Mouse (Mus musculus): ENCODE measurements around the gene Nsmce3.

Gene Nsmce3

DNA sequence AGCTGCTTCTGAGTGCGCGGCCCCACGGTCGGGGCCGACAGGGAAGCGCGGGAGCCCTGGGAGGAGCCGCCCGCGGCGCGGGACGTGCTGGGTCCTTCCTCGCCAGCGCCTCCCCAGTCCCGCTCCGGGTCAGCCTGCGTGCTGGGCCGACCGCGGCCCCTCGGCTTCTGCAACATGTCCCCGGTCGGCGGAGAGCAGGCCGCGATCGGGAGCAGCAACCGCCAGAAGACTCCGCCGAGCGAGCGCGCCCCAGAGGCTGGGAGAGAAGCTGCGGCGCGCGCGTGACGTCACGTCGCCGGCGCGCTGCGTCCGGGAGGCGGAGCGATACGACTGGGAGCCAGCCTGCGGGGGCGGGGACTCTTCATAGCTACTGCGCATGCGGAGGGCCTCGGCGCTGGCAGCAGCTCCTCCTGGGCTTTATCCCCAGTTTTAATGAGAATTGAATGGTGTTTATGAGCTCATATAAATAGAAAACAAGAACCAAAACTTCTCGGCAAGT, at the start of gene Nsmce3:
Gene Nsmce3, minus strand, starts transcription at position 255 of the 499 bp plus-strand sequence.
- peak; percentile 97 for DNase-seq (ENCODE audit: low read depth, low spot score)

DNA sequence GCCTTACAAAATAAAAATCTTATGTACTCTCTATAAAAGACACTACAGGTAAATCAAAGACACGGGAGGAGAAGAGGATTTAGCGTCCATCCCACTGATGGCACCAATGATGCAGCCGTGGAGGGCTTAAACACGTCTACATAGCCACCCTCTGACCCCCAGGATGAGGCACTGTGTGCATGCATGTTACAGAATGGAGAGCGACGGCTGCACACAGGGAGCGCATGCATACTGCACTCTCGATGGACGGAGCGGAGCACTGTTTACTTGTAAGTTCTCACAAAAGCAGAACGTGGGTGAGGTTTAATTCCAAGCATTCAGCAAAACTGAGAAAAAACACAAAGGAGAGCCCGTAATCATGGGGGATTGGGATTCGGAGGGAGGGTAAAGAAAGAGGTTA, 48.4 kb upstream of the Nsmce3 start:
- DNase-seq (ENCODE audit: low read depth, low spot score), result no peak

GRCm38 (mm10) chr7:64920735-64921134, 47.9 kb upstream of the Nsmce3 start:
- DNase-seq (ENCODE audit: low read depth, low spot score), result no peak

DNA sequence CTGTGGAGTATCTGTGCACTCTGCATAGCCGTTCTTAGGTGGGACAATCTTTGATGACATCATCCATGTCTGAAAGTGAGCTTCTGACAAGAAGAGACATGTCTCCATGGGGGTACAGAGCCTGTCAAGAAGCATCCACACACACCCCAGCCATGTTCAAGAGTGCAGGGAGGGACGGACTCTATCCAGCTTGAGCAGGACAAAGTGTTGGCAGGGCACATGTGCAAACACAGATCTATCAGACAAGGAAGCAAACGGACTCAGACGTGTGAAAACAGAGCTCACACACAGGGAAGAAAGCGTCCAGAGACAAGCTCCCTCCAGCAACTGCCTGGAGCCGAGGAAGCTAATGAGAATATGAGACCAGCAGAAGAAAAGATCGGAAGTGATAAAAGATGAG, 43.9 kb upstream of the Nsmce3 start:
- no peak for DNase-seq (ENCODE audit: low read depth, low spot score)

GRCm38 (mm10) chr7:64915121-64915520, 42.3 kb upstream of the Nsmce3 start:
- no peak for DNase-seq (ENCODE audit: low read depth, low spot score)

DNA sequence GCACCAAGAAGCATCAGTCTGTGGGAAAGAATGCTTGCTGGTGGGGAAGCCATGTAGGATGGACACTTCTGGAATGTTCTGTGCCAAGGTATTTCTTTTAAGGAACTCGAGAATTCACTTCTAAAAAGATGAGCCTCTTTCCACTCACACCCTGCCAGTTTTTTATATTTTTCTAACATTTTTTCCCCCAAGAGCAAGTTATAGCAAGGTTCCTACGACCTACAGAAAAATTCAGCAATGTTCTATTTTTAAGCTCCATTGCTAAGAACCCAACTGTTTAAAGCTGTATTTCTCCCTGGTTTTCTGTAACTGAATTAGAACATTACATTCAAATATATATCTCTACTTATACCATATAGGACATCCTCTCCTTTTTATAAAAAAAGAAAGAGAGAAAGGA, 39.1 kb upstream of the Nsmce3 start:
- no peak for DNase-seq (ENCODE audit: low read depth, low spot score)

DNA sequence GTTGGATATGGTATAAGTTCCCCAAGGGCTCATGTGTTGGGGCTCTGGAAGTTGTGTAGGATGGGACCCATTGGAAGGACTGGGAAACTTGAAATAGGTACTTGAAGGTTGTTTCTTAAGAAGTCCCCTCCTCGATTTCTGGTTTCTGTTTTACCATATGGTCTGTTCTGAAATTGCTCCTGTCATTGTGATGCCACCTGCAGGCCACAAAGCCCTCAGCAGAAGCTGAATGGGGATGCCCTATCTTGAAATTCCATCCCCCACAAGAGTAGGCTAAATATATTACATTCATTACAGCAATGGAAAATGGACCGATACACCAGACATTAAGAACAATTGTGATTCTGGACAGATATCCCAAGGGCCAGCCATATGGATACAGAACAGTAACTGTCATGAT, 37.4 kb upstream of the Nsmce3 start:
- DNase-seq (ENCODE audit: low read depth, low spot score), result no peak

DNA sequence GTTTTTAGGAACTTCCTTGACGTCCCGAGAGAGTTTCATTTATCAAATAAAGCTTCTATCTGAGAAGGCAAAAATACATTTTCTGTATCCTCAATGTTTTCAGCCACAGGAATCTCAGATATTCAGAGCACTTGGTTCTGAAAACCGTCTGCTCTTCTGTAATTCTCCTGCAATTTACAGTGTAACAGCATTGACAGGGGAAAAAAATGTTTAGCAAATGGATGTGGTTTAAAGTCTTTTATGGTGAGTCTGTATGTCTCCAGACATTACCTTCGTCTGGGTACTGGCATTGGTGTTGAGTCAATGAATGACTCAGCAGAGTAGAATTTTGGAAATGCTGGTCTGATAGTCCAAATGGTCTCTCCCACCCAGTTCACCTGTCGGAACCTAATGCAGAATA, 34.2 kb upstream of the Nsmce3 start:
- DNase-seq (ENCODE audit: low read depth, low spot score), result no peak

GRCm38 (mm10) chr7:64905506-64905905, 32.7 kb upstream of the Nsmce3 start:
- DNase-seq (ENCODE audit: low read depth, low spot score), result no peak

DNA sequence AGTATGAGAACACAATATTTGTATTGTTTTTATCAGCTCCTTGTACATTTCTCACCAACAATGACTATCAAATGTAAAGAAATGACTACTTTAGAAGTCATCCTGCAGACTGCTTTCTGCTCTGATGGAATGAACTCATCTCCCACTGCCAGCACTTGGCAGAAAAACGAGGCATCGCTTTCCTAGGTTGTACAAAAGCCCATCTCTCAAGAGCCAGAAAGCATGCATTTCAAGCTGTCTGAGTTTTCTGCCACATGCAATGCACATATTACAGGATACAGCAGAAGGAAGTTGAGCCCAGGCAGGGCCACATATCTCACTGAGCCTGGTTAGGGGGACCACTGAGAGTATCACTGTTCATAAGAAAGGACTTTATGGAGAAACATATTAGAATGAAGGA, 27.5 kb upstream of the Nsmce3 start:
- no peak for DNase-seq (ENCODE audit: low read depth, low spot score)

GRCm38 (mm10) chr7:64896587-64896986, 23.8 kb upstream of the Nsmce3 start:
- no peak for DNase-seq (ENCODE audit: low read depth, low spot score)

DNA sequence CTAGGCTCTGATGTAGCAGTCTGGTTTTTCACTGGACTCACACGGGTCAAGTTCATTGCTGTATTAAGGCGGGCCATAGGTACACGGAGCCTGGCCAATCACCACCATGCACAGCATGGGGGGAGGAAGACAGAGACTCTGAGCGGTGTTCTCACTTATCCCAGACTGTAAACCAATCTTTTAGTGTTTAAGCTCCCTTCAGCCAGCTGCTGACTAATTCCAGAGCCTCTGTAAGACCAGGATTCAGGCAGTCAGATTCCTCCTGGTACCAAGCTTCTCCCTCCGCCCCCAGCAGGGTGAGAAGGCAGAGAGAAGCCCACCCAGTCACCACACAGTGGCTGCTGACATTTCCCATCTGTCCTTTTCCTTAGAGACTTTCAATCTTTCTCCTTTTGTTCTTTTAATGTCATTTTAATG, 22.9 kb upstream of the Nsmce3 start:
- peak; percentile 23 for DNase-seq (ENCODE audit: low read depth, low spot score)

DNA sequence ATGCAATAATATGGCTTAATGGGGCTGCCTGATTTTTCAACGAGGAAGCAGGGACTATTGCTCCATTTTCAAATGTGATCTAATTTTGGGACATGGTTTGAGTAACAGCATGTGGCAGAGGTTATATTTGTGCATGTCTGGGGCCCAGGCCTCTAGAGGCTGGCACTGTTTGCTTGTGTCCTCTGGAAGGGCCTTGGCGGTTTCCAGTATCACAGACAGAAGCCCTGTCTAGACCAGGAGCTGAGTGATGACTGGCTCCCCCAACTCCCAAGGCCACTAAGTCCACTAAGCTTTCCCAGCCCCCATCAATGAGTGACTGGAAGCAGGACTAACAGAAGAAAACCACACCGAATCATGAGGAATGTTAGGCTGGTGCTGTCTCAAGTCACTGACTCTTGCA, 18.3 kb upstream of the Nsmce3 start:
- peak; percentile 15 for DNase-seq (ENCODE audit: low read depth, low spot score)

- no peak for DNase-seq (ENCODE audit: low read depth, low spot score)
Observed at GRCm38 (mm10) chr7:64889919-64890318, 17.1 kb upstream of the Nsmce3 start.

DNA sequence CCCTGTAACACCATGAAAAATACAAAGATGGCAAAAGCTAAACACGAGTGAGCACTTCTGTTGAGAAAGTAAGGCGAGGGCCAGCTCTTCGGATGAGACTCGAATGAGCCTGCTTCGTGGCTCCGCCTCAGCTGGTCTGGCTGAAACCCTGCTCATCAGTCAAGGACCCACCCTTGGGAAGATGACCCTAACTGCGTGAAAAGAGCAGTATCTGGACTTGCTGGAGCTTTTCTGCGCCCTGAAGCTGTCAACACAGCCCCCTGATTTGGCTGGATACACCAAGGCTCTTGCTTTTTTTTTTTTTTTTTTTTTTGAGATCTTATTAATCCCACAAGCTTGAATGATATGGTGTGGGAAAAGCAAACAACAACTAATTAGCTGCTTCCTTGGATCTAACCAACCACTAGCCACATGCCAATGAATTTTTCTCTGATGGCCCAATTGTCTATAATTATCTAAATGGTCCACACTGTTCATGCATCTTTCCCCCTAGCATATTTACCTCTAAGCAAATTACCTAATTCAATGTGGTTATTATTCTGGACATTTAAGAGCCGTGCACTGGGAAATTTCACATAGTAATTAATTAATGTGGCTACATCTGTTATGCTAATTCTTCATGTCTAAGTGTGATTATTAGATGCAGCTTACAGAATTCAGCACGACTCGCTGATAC, 11.5 kb upstream of the Nsmce3 start:
- DNase-seq (ENCODE audit: low read depth, low spot score), result no peak

DNA sequence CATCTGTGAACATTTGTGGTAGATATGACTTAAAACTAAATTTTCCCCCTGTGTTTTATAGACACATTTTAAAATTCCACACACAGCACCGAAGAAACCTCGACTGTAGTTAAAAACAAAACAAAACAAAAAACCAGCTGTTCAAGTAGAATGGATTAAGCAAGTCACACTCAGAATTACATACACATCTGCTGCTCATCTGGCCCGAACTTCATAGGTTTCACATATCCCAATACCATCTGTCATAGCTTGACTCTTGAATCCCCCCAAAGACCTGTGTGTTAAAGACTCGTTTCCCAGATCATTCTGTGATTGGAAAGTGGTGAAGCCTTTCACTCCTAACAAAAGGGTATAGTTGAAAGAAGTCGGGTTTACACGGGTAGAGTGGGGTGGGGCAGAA, 9.4 kb upstream of the Nsmce3 start:
- DNase-seq (ENCODE audit: low read depth, low spot score), result peak; percentile 8

GRCm38 (mm10) chr7:64881387-64881786, 8.6 kb upstream of the Nsmce3 start:
- DNase-seq (ENCODE audit: low read depth, low spot score), result no peak

DNA sequence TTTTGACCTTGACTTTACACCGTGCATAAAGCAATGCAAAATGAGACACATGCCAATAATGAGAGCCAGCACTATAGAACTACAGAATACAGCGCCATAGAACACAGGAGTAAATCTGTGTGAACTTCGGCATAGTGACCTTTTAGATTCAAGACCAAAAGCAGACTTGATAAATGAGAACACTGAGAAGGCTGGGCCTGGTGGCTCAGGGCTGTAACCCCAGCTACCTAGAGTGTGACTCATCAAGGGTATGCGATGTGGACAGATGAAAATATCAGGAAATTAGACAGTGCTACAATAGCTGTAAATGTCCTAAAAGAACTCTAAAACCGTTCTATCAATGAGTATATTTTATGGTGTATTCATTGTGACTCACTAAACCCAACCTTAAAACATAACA, 7.6 kb upstream of the Nsmce3 start:
- DNase-seq (ENCODE audit: low read depth, low spot score), result no peak

DNA sequence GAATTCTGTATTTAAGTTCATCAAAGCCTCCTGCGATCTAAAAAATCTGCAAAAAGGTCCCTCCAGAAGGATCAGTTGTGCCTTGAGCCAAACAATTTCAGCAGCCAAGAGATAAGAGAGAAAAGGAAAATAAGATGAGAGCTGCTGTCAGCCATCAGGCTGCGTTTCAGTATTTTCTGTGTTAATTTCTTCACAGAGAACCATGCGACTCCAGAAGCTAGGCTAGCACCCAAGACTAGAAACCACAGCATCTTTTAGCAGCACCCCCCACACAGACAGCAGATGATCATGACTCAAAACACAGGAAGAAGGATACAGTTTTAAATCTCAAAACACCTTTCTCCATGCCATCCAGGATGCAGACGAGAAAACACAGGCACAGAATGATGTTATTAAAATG, 2.1 kb upstream of the Nsmce3 start:
- no peak for DNase-seq (ENCODE audit: low read depth, low spot score)

DNA sequence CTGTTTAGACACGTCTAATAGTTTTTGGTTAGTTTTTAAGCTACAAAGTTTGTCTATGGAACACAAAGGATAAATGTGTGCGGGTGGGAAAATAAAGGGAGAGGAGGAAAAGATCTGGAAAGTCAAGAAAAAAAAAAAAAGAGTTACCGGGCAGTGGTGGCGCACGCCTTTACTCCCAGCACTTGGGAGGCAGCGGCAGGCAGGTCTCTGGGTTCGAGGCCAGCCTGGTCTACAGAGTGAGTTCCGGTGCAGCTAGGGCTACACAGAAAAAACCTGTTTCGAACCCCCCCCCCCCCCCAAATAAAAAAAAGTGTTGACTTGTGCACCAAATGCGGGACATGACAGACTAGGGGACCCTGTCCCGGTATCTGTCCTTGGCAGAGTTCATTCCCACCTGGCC, 469 bp upstream of the Nsmce3 start:
- DNase-seq (ENCODE audit: low read depth, low spot score), result no peak

GRCm38 (mm10) chr7:64871987-64872742, 632 bp downstream of the Nsmce3 start:
- peak; percentile 14 for DNase-seq (ENCODE audit: low read depth, low spot score)

- DNase-seq (ENCODE audit: low read depth, low spot score), result no peak
Observed at GRCm38 (mm10) chr7:64869549-64870065, 3.2 kb downstream of the Nsmce3 start.

DNA sequence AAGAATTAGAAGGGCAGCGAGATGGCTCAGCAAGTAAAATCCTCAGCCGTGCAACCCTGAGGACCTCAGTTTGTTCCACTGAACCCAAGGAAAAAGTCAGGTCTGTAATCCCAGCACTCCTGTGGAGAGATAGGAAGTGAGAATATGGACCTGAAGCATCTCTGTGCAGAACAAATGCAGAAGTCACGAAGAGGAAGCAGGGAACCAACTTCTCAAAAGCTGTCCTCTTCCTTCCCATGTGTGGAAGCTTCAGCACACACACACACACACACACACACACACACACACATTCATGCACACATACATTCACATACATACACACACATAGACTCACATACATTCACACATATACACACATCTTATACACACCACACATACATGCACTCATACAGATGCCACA, 9.3 kb downstream of the Nsmce3 start:
- DNase-seq (ENCODE audit: low read depth, low spot score), result no peak

Measured in mesoderm, embryonic 11.5 days (tissue).